ENCODE assay signal across 27 mouse cellular contexts in the genomic region with DNA sequence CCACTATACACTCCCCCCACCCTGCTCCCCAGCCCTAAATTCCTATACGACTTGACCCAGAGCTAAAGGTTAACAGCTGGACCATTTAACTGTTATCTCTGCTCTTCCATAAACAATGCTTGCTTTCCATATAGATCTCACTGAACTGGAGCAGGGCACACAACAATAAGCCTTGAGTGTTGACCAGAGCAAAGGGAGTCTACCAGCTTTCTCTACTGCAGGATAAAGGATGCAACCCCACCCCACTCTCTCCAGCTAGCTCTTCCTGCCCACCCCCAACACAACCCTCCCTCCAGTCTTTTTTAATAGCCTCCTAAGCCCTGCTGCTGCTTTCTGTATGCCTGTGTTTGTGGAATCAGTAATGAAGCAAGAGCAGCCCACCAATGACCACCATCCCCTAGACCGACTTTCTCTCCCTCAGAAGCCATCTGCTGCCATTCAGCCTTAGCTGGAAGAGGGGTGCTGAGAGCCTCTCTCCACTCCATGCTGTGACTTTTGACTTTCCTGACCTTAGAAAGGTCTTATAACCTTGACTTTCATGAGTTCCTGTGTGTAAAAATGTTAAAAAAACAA. TPM values are rescaled to one million over a fixed set of nuclear protein-coding genes. Genes with fewer than 3 reads are reported as not detected.
A peak's percentile ranks its signal among the peaks of the same experiment; 100 is the strongest.
DNase-seq lines count a peak whose midpoint lies in the region; ATAC-seq and TF ChIP-seq lines count a peak whose summit lies in the region.
"Had no signal": no experiment of that assay in that cellular context is flagged by ENCODE, and none has a peak within 500 bp of the region (broad histone marks: within the 10 kb centered on the region; RNA-seq: fewer than 3 reads in every experiment).

No protein-coding gene starts in this region.

- H3K27ac ChIP-seq in heart, embryonic 10.5 days, result peak overlapping the region; percentile 16; the same call in 1 of the 2 replicates
- H3K27ac ChIP-seq in kidney, embryonic 14.5 days (ENCODE audit: low read depth, low read length), result no peak overlapping the region
- H3K27ac ChIP-seq in lung, postnatal 0 days (ENCODE audit: low read length), result no peak overlapping the region
- H3K27ac ChIP-seq: forebrain, embryonic 15.5 days; hindbrain, embryonic 15.5 days; left cerebral cortex, adult 2 months had no signal

- no peak overlapping the region for H3K9ac ChIP-seq in kidney, embryonic 14.5 days (ENCODE audit: low read depth, low read length)
- no peak overlapping the region for H3K9ac ChIP-seq in lung, postnatal 0 days (replicated peaks; ENCODE audit: low read depth)
- H3K9ac ChIP-seq: forebrain, embryonic 15.5 days; hindbrain, embryonic 15.5 days had no signal

- H3K4me1 ChIP-seq in heart, embryonic 10.5 days, result peaks cover 21% of the 10 kb centered on the region
- H3K4me1 ChIP-seq in kidney, embryonic 14.5 days (ENCODE audit: control insufficient read depth, insufficient read depth, low read length), result peaks cover 3% of the 10 kb centered on the region; the same call in 1 of the 2 replicates
- no peaks in the 10 kb centered on the region for H3K4me1 ChIP-seq in lung, postnatal 0 days (ENCODE audit: insufficient read depth, low read depth, low read length)
- H3K4me1 ChIP-seq: hindbrain, embryonic 15.5 days had no signal

- H3K27me3 ChIP-seq in heart, embryonic 10.5 days (ENCODE audit: insufficient read depth, poor library complexity, severe bottlenecking), result no peaks in the 10 kb centered on the region
- no peaks in the 10 kb centered on the region for H3K27me3 ChIP-seq in kidney, embryonic 14.5 days (ENCODE audit: control insufficient read depth, insufficient read depth, low read length)
- no peaks in the 10 kb centered on the region for H3K27me3 ChIP-seq in lung, postnatal 0 days (replicated peaks; ENCODE audit: insufficient read depth, low read length)
- H3K27me3 ChIP-seq: CH12.LX; forebrain, embryonic 15.5 days; hindbrain, embryonic 15.5 days had no signal

- WGBS in heart, embryonic 10.5 days, result 29% methylated on average over 2 of the region's 2 CpGs
- 27% methylated on average over 2 of the region's 2 CpGs for WGBS in kidney, embryonic 14.5 days
- 28% methylated on average over 2 of the region's 2 CpGs for WGBS in lung, postnatal 0 days

- no peak for TF ChIP-seq EP300 in lung, postnatal 0 days (IDR thresholded peaks at IDR 0.05)

- no peak overlapping the region for H3K4me3 ChIP-seq in heart, embryonic 10.5 days
- no peak overlapping the region for H3K4me3 ChIP-seq in kidney, embryonic 14.5 days (ENCODE audit: low read length)
- H3K4me3 ChIP-seq in lung, postnatal 0 days (ENCODE audit: low read depth, low read length), result no peak overlapping the region
- H3K4me3 ChIP-seq: forebrain, embryonic 15.5 days; hindbrain, embryonic 15.5 days; left cerebral cortex, adult 2 months had no signal

- no peak overlapping the region for H3K4me2 ChIP-seq in kidney, embryonic 14.5 days (replicated peaks; ENCODE audit: low read depth, low read length)
- H3K4me2 ChIP-seq in lung, postnatal 0 days (replicated peaks; ENCODE audit: low read depth, low read length), result no peak overlapping the region
- H3K4me2 ChIP-seq: forebrain, embryonic 15.5 days; hindbrain, embryonic 15.5 days; liver, embryonic 11.5 days had no signal

- no peaks in the 10 kb centered on the region for H3K9me3 ChIP-seq in heart, embryonic 10.5 days
- no peaks in the 10 kb centered on the region for H3K9me3 ChIP-seq in kidney, embryonic 14.5 days (ENCODE audit: control insufficient read depth, low read length)
- no peaks in the 10 kb centered on the region for H3K9me3 ChIP-seq in lung, postnatal 0 days (ENCODE audit: low read length)
- H3K9me3 ChIP-seq: forebrain, embryonic 15.5 days; hindbrain, embryonic 15.5 days had no signal

- H3K36me3 ChIP-seq in heart, embryonic 10.5 days, result no peaks in the 10 kb centered on the region
- no peaks in the 10 kb centered on the region for H3K36me3 ChIP-seq in kidney, embryonic 14.5 days (ENCODE audit: control insufficient read depth, insufficient read depth, low read length)
- no peaks in the 10 kb centered on the region for H3K36me3 ChIP-seq in lung, postnatal 0 days (ENCODE audit: insufficient read depth, low read length)
- H3K36me3 ChIP-seq: forebrain, embryonic 15.5 days; hindbrain, embryonic 15.5 days had no signal

- DNase-seq in heart, embryonic 10.5 days (ENCODE audit: low spot score), result no peak
- no peak for DNase-seq in heart, adult 9 months (ENCODE audit: low spot score in 2 of 2)
- no peak for DNase-seq in kidney, adult 9 months
- peak; percentile 20 for DNase-seq in lung, postnatal 0 days (ENCODE audit: low spot score)
- no peak for DNase-seq in lung, postnatal 25 days (ENCODE audit: low spot score)
- DNase-seq in yolk sac, embryonic 10.5 days (ENCODE audit: low spot score), result peak; percentile 12
- DNase-seq: adrenal gland, postnatal 10 days; cerebellum, adult 9-10 months; gastrocnemius, postnatal 25 days; heart, postnatal 36 days; kidney, postnatal 4 days; layer of hippocampus, adult 9-11 months; lung, adult 18-20 months; right cerebral cortex, postnatal 4 days; thymus, adult 2 months had no signal

- peak; percentile 68; the same call in 1 of the 2 replicates for ATAC-seq in kidney, embryonic 14.5 days (ENCODE audit: low FRiP score, low TSS enrichment)
- peak; percentile 54; the same call in 1 of the 2 replicates for ATAC-seq in lung, postnatal 0 days
- ATAC-seq: activated CD4-positive, CD25-positive, alpha-beta regulatory T cell, adult 4 months; forebrain, embryonic 15.5 days; intestine, embryonic 16.5 days had no signal

- TF ChIP-seq CTCF in lung, postnatal 0 days (IDR thresholded peaks at IDR 0.05), result no peak

RNA-seq across cellular contexts. Expression of a gene that starts 22.8 kb away (rescaled TPM):
- not detected in 2 replicates for polyA plus RNA-seq in heart, embryonic 10.5 days (2016; fragmentation: Nextera tagmentation; extraction: Ambion mirVana)
- polyA plus RNA-seq in kidney, embryonic 14.5 days (2014; fragmentation: Nextera tagmentation; extraction: Ambion mirVana), result not detected in 2 replicates
- not detected in 2 replicates for polyA plus RNA-seq in lung, postnatal 0 days (2015; fragmentation: Nextera tagmentation; extraction: Ambion mirVana)
- polyA plus RNA-seq: activated CD4-positive, CD25-positive, alpha-beta regulatory T cell, adult 4 months; embryonic facial prominence, embryonic 14.5 days; forebrain, embryonic 15.5 days; hindbrain, embryonic 15.5 days; intestine, embryonic 16.5 days; limb, embryonic 11.5 days; liver, embryonic 11.5 days; neural tube, embryonic 11.5 days; stomach, embryonic 16.5 days; thymus, adult 2 months had no signal

Comparison
In these comparisons a context has a peak if more than half of its experiments do, and no peak if none do; other contexts are left out.
1. DNase-seq: peak in lung, postnatal 0 days (single experiment) and yolk sac, embryonic 10.5 days (single experiment); none in heart, embryonic 10.5 days (single experiment), heart, adult 9 months (0 of 2), kidney, adult 9 months (single experiment) and lung, postnatal 25 days (single experiment).